In genomic region chr10:59878823-59879222, GRCm38 (mm10) we compare ENCODE assay signal across 8 mouse cellular contexts. TPM values are rescaled to one million over a fixed set of nuclear protein-coding genes. Genes with fewer than 3 reads are reported as not detected.
DNase-seq lines count a peak whose midpoint lies in the region; ATAC-seq lines count a peak whose summit lies in the region.

No protein-coding gene starts in this region.

- H3K9me3 ChIP-seq in erythroblast, embryonic 14.5 days (ENCODE audit: control insufficient read depth, low read length) = peaks cover 2% of the 10 kb centered on the region; the same call in 1 of the 2 replicates
- H3K9me3 ChIP-seq in limb, embryonic 11.5 days (ENCODE audit: control insufficient read depth, low read length) = no peaks in the 10 kb centered on the region
- no peaks in the 10 kb centered on the region for H3K9me3 ChIP-seq in neural tube, embryonic 13.5 days

- peaks cover 84% of the 10 kb centered on the region for H3K4me1 ChIP-seq in erythroblast, embryonic 14.5 days (ENCODE audit: control insufficient read depth)
- 0 out of 2 replicates have a peak, but pooled peaks cover 4% of the 10 kb centered on the region for H3K4me1 ChIP-seq in limb, embryonic 11.5 days (ENCODE audit: control insufficient read depth, insufficient read depth, low read length)
- H3K4me1 ChIP-seq in neural tube, embryonic 13.5 days (replicated peaks) = peaks cover 17% of the 10 kb centered on the region

- H3K9ac ChIP-seq in limb, embryonic 11.5 days (ENCODE audit: low read length) = no peak overlapping the region
- H3K9ac ChIP-seq in neural tube, embryonic 13.5 days = peak overlapping the region; percentile 97

- H3K4me3 ChIP-seq in erythroblast, embryonic 14.5 days (replicated peaks) = peak overlapping the region; percentile 85
- H3K4me3 ChIP-seq in limb, embryonic 11.5 days (ENCODE audit: low read depth, low read length) = peak overlapping the region; percentile 94
- H3K4me3 ChIP-seq in neural tube, embryonic 13.5 days = peak overlapping the region; percentile 87

- H3K4me2 ChIP-seq in limb, embryonic 11.5 days (ENCODE audit: low read depth, severe bottlenecking) = peak overlapping the region; percentile 69
- peak overlapping the region; percentile 83 for H3K4me2 ChIP-seq in neural tube, embryonic 13.5 days

- peak; percentile 95 for DNase-seq in heart, adult 11 months
- DNase-seq in heart, postnatal 4 days = no peak
- no peak for DNase-seq in limb, embryonic 11.5 days (ENCODE audit: low spot score)
- no peak for DNase-seq in layer of hippocampus, adult 9-11 months
- no peak for DNase-seq in left cerebral cortex, postnatal 36 days (ENCODE audit: low spot score in 2 of 2)

- intact Hi-C loops in left cerebral cortex, postnatal 36 days (cut with DNase I) = no loop called here

- 21% methylated on average over 5 of the region's 5 CpGs for WGBS in limb, embryonic 11.5 days
- WGBS in neural tube, embryonic 13.5 days = 21% methylated on average over 5 of the region's 5 CpGs

- H3K27me3 ChIP-seq in erythroblast, embryonic 14.5 days (ENCODE audit: control insufficient read depth) = no peaks in the 10 kb centered on the region
- H3K27me3 ChIP-seq in limb, embryonic 11.5 days (ENCODE audit: control insufficient read depth, insufficient read depth, low read length) = no peaks in the 10 kb centered on the region
- no peaks in the 10 kb centered on the region for H3K27me3 ChIP-seq in neural tube, embryonic 13.5 days

- H3K36me3 ChIP-seq in erythroblast, embryonic 14.5 days (ENCODE audit: control insufficient read depth) = peaks cover 62% of the 10 kb centered on the region
- H3K36me3 ChIP-seq in limb, embryonic 11.5 days (ENCODE audit: control insufficient read depth, insufficient read depth, low read length) = 0 out of 2 replicates have a peak, but pooled peaks cover 2% of the 10 kb centered on the region
- no peaks in the 10 kb centered on the region for H3K36me3 ChIP-seq in neural tube, embryonic 13.5 days

- peak; percentile 27 for ATAC-seq in CD4-positive, CD25-positive, alpha-beta regulatory T cell, adult 4 months
- ATAC-seq in limb, embryonic 11.5 days (ENCODE audit: insufficient number of reproducible peaks, low FRiP score, low TSS enrichment, low read depth) = no peak
- ATAC-seq in neural tube, embryonic 13.5 days (ENCODE audit: low read depth) = 0 out of 2 replicates have a peak, but pooled peaks have one; percentile 7

- no peak overlapping the region for H3K27ac ChIP-seq in limb, embryonic 11.5 days (replicated peaks; ENCODE audit: low read depth, low read length)
- H3K27ac ChIP-seq in neural tube, embryonic 13.5 days (replicated peaks) = peak overlapping the region; percentile 100

RNA-seq across cellular contexts. Expression of gene Dnajb12, which starts 0.5 kb away (rescaled TPM):
- 10 to 100 TPM; 39.6 to 41.1 TPM for total RNA-seq in heart, postnatal 4 days (2021)
- polyA plus RNA-seq in CD4-positive, CD25-positive, alpha-beta regulatory T cell, adult 4 months (2017; shearing (Covaris generic)) = 10 to 100 TPM; 19.1 to 25.2 TPM
- polyA plus RNA-seq in erythroblast, embryonic 14.5 days (2012) = 7.9 and 8.8 TPM in 2 replicates
- polyA plus RNA-seq in limb, embryonic 11.5 days (2014; fragmentation: Nextera tagmentation; extraction: Ambion mirVana) = 22.5 and 23.8 TPM in 2 replicates
- 20.4 and 21.2 TPM in 2 replicates for polyA plus RNA-seq in neural tube, embryonic 13.5 days (2015; fragmentation: Nextera tagmentation; extraction: Ambion mirVana)
- 10 to 100 TPM; 51.8 to 56.0 TPM for total RNA-seq in left cerebral cortex, postnatal 36 days (2021)
